Mouse (Mus musculus): Measurements from ENCODE around the gene Rnf185. TPM values are rescaled to one million over a fixed set of nuclear protein-coding genes. Genes with fewer than 3 reads are reported as not detected.

Gene Rnf185
- polyA plus RNA-seq, 1 experiment from 2014 or later: 26.3 TPM

- no peak for ATAC-seq (ENCODE audit: insufficient number of reproducible peaks, low FRiP score)
- no peaks in the 10 kb centered on the region for H3K27me3 ChIP-seq (replicated peaks)
- H3K4me2 ChIP-seq: no peak overlapping the region
- H3K4me3 ChIP-seq: no peak overlapping the region
- H3K4me1 ChIP-seq (replicated peaks): peaks cover 19% of the 10 kb centered on the region
- no peak overlapping the region for H3K27ac ChIP-seq (ENCODE audit: poor library complexity, severe bottlenecking)
- 54% methylated on average over 8 of the region's 8 CpGs for WGBS
- H3K36me3 ChIP-seq: no peaks in the 10 kb centered on the region
- H3K9me3 ChIP-seq (replicated peaks): no peaks in the 10 kb centered on the region
- H3K9ac ChIP-seq: no peak overlapping the region
Observed at GRCm38 (mm10) chr11:3444875-3445274, 7.3 kb downstream of the Rnf185 start.

- no peak for ATAC-seq (ENCODE audit: insufficient number of reproducible peaks, low FRiP score)
- no peak overlapping the region for H3K27ac ChIP-seq (ENCODE audit: poor library complexity, severe bottlenecking)
- no peaks in the 10 kb centered on the region for H3K27me3 ChIP-seq (replicated peaks)
- no peak overlapping the region for H3K4me3 ChIP-seq
- H3K36me3 ChIP-seq: no peaks in the 10 kb centered on the region
- peaks cover 19% of the 10 kb centered on the region for H3K4me1 ChIP-seq (replicated peaks)
- H3K9ac ChIP-seq: no peak overlapping the region
- H3K4me2 ChIP-seq: no peak overlapping the region
- WGBS: 91% methylated on average over 2 of the region's 2 CpGs
- no peaks in the 10 kb centered on the region for H3K9me3 ChIP-seq (replicated peaks)
Observed at GRCm38 (mm10) chr11:3443091-3443490, 9.1 kb downstream of the Rnf185 start.

- no peaks in the 10 kb centered on the region for H3K9me3 ChIP-seq (replicated peaks)
- no peak overlapping the region for H3K4me2 ChIP-seq
- no peak overlapping the region for H3K9ac ChIP-seq
- no peak overlapping the region for H3K27ac ChIP-seq (ENCODE audit: poor library complexity, severe bottlenecking)
- 62% methylated on average over 4 of the region's 4 CpGs for WGBS
- H3K4me1 ChIP-seq (replicated peaks): peaks cover 19% of the 10 kb centered on the region
- H3K27me3 ChIP-seq (replicated peaks): no peaks in the 10 kb centered on the region
- ATAC-seq (ENCODE audit: insufficient number of reproducible peaks, low FRiP score): no peak
- H3K36me3 ChIP-seq: no peaks in the 10 kb centered on the region
- H3K4me3 ChIP-seq: no peak overlapping the region
Observed at GRCm38 (mm10) chr11:3442677-3443076, 9.5 kb downstream of the Rnf185 start.

GRCm38 (mm10) chr11:3441696-3442443 is 10.3 kb downstream of the Rnf185 start:
- peaks cover 19% of the 10 kb centered on the region for H3K4me1 ChIP-seq (replicated peaks)
- H3K27ac ChIP-seq (ENCODE audit: poor library complexity, severe bottlenecking): peak overlapping the region; percentile 8; the same call in 1 of the 2 replicates
- no peaks in the 10 kb centered on the region for H3K9me3 ChIP-seq (replicated peaks)
- no peak for ATAC-seq (ENCODE audit: insufficient number of reproducible peaks, low FRiP score)
- H3K4me2 ChIP-seq: no peak overlapping the region
- no peaks in the 10 kb centered on the region for H3K36me3 ChIP-seq
- H3K9ac ChIP-seq: no peak overlapping the region
- no peaks in the 10 kb centered on the region for H3K27me3 ChIP-seq (replicated peaks)
- no peak overlapping the region for H3K4me3 ChIP-seq

GRCm38 (mm10) chr11:3437621-3438020 is 14.5 kb downstream of the Rnf185 start:
- H3K9me3 ChIP-seq (replicated peaks): no peaks in the 10 kb centered on the region
- H3K27ac ChIP-seq (ENCODE audit: poor library complexity, severe bottlenecking): no peak overlapping the region
- no peak overlapping the region for H3K4me2 ChIP-seq
- no peak overlapping the region for H3K4me3 ChIP-seq
- ATAC-seq (ENCODE audit: insufficient number of reproducible peaks, low FRiP score): no peak
- 89% methylated on average over 1 of the region's 1 CpGs for WGBS
- H3K36me3 ChIP-seq: no peaks in the 10 kb centered on the region
- H3K9ac ChIP-seq: no peak overlapping the region
- H3K27me3 ChIP-seq (replicated peaks): no peaks in the 10 kb centered on the region
- H3K4me1 ChIP-seq (replicated peaks): peaks cover 11% of the 10 kb centered on the region

GRCm38 (mm10) chr11:3433809-3434208 is 18.4 kb downstream of the Rnf185 start:
- H3K9me3 ChIP-seq (replicated peaks): no peaks in the 10 kb centered on the region
- H3K9ac ChIP-seq: no peak overlapping the region
- H3K4me1 ChIP-seq (replicated peaks): 0 out of 2 replicates have a peak, but pooled peaks cover 3% of the 10 kb centered on the region
- H3K4me2 ChIP-seq: no peak overlapping the region
- H3K4me3 ChIP-seq: no peak overlapping the region
- H3K27me3 ChIP-seq (replicated peaks): no peaks in the 10 kb centered on the region
- H3K27ac ChIP-seq (ENCODE audit: poor library complexity, severe bottlenecking): no peak overlapping the region
- 75% methylated on average over 4 of the region's 4 CpGs for WGBS
- ATAC-seq (ENCODE audit: insufficient number of reproducible peaks, low FRiP score): no peak
- H3K36me3 ChIP-seq: peaks cover 7% of the 10 kb centered on the region; the same call in 1 of the 2 replicates

- H3K4me1 ChIP-seq (replicated peaks): 0 out of 2 replicates have a peak, but pooled peaks cover 3% of the 10 kb centered on the region
- ATAC-seq (ENCODE audit: insufficient number of reproducible peaks, low FRiP score): no peak
- no peaks in the 10 kb centered on the region for H3K9me3 ChIP-seq (replicated peaks)
- H3K27me3 ChIP-seq (replicated peaks): no peaks in the 10 kb centered on the region
- peaks cover 10% of the 10 kb centered on the region; the same call in 1 of the 2 replicates for H3K36me3 ChIP-seq
- 80% methylated on average over 6 of the region's 6 CpGs for WGBS
- H3K4me3 ChIP-seq: no peak overlapping the region
- no peak overlapping the region for H3K4me2 ChIP-seq
- H3K27ac ChIP-seq (ENCODE audit: poor library complexity, severe bottlenecking): no peak overlapping the region
- H3K9ac ChIP-seq: no peak overlapping the region
Observed at GRCm38 (mm10) chr11:3431976-3432603, 20.1 kb downstream of the Rnf185 start.

- WGBS: 84% methylated on average over 3 of the region's 3 CpGs
- Histone ChIP-seq H3K4me3 (no peak overlapping the region), H3K36me3 (peaks cover 11% of the 10 kb centered on the region), H3K4me2 (no peak overlapping the region), H3K9ac (no peak overlapping the region), H3K4me1 (replicated peaks) (0 out of 2 replicates have a peak, but pooled peaks cover 3% of the 10 kb centered on the region), H3K27me3 (replicated peaks) (no peaks in the 10 kb centered on the region), H3K27ac (ENCODE audit: poor library complexity, severe bottlenecking) (no peak overlapping the region), H3K9me3 (replicated peaks) (no peaks in the 10 kb centered on the region)
- no peak for ATAC-seq (ENCODE audit: insufficient number of reproducible peaks, low FRiP score)
Observed at GRCm38 (mm10) chr11:3431515-3431914, 20.6 kb downstream of the Rnf185 start.

- no peaks in the 10 kb centered on the region for H3K9me3 ChIP-seq (replicated peaks)
- H3K9ac ChIP-seq: no peak overlapping the region
- no peak overlapping the region for H3K27ac ChIP-seq (ENCODE audit: poor library complexity, severe bottlenecking)
- H3K4me2 ChIP-seq: no peak overlapping the region
- no peak for ATAC-seq (ENCODE audit: insufficient number of reproducible peaks, low FRiP score)
- peaks cover 39% of the 10 kb centered on the region for H3K36me3 ChIP-seq
- 79% methylated on average over 7 of the region's 7 CpGs for WGBS
- H3K4me1 ChIP-seq (replicated peaks): no peaks in the 10 kb centered on the region
- no peaks in the 10 kb centered on the region for H3K27me3 ChIP-seq (replicated peaks)
- no peak overlapping the region for H3K4me3 ChIP-seq
Observed at GRCm38 (mm10) chr11:3428632-3429031, 23.5 kb downstream of the Rnf185 start.

GRCm38 (mm10) chr11:3427697-3428230 is 24.4 kb downstream of the Rnf185 start:
- Histone ChIP-seq H3K36me3 (peaks cover 46% of the 10 kb centered on the region), H3K4me1 (replicated peaks) (no peaks in the 10 kb centered on the region), H3K27ac (ENCODE audit: poor library complexity, severe bottlenecking) (no peak overlapping the region), H3K9me3 (replicated peaks) (no peaks in the 10 kb centered on the region), H3K4me3 (no peak overlapping the region), H3K27me3 (replicated peaks) (no peaks in the 10 kb centered on the region), H3K9ac (no peak overlapping the region), H3K4me2 (no peak overlapping the region)
- ATAC-seq (ENCODE audit: insufficient number of reproducible peaks, low FRiP score): no peak
- 74% methylated on average over 3 of the region's 3 CpGs for WGBS

GRCm38 (mm10) chr11:3422242-3422641 is 29.9 kb downstream of the Rnf185 start:
- Histone ChIP-seq H3K4me1 (replicated peaks) (0 out of 2 replicates have a peak, but pooled peaks cover 5% of the 10 kb centered on the region), H3K9ac (no peak overlapping the region), H3K27me3 (replicated peaks) (no peaks in the 10 kb centered on the region), H3K27ac (ENCODE audit: poor library complexity, severe bottlenecking) (no peak overlapping the region), H3K9me3 (replicated peaks) (no peaks in the 10 kb centered on the region), H3K4me3 (no peak overlapping the region), H3K36me3 (peaks cover 59% of the 10 kb centered on the region), H3K4me2 (no peak overlapping the region)
- 70% methylated on average over 4 of the region's 4 CpGs for WGBS
- ATAC-seq (ENCODE audit: insufficient number of reproducible peaks, low FRiP score): no peak
